Mouse (Mus musculus): ENCODE results near the gene Prl2c5. TPM values are rescaled to one million over a fixed set of nuclear protein-coding genes. Genes with fewer than 3 reads are reported as not detected.
"Not testable (repeated sequence)": the region's sequence is repeated elsewhere in the genome, so short reads cannot be mapped to it uniquely, and the experiment has no call there.

Gene Prl2c5
- not detected for total RNA-seq (2021)
- long read RNA-seq, experiment 1: 0 reads
- long read RNA-seq, experiment 2: 0 reads

DNA sequence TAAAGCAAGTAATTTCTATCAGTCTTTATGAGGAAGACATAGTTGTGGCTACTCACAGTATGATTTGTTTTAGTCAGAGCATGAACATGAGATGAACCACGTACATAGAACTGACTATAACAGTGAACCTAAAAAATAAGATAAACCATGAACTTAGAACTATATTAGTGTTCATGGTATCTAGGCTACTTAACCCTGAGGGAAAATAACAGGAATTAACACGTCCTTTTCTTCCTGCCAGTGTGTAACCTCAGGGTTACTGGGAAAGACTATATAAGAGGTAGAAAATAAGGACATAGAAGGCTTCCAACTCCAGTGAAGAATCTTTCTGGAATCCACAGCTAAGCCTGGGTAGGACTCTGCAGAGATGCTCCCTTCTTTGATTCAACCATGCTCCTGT, at the start of gene Prl2c5:
Gene Prl2c5, plus strand, starts transcription at position 301 of the 400 bp plus-strand sequence.
- not testable (repeated sequence) for DNase-seq (ENCODE audit: low spot score in 2 of 2)

DNA sequence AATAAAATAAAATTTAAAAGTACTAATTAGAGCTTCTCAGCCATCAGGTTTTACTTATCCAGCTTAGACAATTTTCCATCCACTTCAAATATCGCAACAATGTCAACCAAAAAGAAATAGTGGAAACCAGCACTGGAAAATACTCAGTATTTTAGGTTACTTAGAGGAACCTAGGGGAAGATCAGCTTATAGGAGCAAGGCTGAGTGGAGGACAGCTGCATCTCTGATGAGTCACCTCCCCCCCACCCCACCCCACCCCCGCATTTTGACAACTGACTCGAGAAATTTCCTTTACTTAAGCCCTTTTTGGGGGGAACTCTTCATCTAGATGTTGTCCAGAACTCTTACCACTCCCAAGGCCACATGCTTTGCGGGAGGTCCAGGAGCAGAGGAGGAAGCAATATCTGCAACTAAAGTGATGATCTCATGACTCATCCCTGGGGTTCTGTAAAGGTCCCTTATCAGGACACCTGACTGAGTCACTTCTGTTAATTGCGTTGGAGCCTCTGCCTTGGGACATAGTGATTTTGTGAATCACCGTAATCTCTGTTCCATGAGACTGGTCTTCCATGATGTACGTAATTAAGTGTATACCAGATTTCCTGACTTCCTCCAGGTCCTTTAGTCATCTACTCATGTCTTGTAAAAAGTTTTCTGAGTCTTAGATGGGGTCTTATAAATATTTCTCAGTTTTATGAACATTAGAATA, 19.6 kb upstream of the Prl2c5 start:
- not testable (repeated sequence) for DNase-seq (ENCODE audit: low spot score in 2 of 2)

DNA sequence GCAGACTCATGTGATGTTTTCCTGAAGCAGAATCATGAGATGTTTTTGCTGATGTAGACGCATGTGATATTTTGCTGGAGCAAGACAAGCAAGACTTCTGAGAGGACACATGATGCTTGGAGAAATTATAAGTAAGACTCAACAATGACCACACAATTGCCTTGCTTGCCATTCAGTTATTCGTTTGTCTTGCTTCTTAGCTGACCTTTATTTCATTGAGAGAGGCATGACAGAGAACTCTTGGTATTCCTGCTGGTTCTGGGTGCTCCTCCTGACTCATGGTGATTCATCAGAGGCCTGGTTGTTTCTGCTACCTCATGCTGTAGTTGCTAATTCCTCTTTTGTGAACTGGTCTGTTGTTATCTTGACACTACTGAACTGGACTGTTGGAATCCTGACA, 13.9 kb upstream of the Prl2c5 start:
- not testable (repeated sequence) for DNase-seq (ENCODE audit: low spot score in 2 of 2)

DNA sequence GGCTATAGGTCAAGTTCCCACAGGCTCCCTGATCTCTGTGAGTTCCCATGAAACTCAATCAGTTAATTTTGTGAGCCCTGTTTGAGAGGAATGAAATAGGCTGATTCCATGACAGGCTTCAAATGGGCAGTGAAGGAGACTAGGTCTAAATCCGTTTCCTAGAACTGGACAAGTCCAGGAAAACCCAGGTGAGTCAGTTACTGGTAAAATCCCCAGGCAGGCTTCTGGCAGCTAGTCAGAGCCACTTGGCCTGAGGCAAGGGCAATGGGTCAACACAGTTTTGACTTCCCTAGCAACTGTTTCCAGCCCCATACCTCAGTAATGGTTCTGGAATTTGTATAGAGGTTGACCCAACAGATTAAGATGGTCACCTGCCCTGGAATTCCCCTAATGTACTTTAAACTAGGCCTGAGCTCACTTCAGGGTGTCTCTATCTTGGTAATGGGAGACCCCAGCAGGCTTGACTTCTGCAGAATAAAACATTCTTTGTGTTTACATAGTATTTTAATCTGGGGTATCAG, 8.8 kb upstream of the Prl2c5 start:
- DNase-seq (ENCODE audit: low spot score in 2 of 2): not testable (repeated sequence)

DNA sequence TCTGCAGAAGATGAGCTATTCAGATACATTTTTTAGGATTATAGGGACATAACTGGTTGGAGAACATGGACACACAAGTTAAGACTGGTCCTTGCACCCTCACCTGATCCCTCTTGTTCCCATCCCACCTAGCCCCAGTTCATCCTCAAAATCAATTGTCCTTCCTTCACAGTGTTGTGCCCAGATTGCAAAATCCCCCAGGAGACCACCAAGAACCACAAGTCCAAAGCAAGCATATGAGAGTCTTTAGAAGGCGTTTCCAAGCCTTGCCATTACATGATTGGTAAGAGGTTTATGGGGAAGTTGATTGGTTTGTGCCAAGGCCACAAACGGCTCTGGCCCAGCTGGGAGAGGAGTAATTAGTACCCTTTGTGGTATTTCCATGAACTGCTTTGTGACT, 6.8 kb upstream of the Prl2c5 start:
- DNase-seq (ENCODE audit: low spot score in 2 of 2): not testable (repeated sequence)

DNA sequence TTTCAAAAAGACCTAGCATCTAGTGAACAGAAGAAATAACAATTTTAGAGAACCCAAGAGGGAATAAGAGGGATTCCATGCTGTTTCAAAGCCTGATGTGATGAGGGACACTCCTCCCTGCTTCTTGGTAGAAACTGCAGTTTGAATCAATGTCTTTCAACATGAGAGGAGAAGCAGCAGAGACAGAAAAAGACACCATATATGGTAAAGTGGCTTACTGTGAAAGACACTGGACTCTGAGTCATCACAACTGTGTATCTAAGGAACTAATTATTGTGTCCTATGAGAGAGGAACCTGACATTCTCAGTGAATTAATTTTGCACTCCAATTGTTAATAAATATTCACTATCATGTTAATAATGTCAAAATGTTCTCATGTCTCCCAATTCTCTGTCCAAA, 28.7 kb downstream of the Prl2c5 start:
- not testable (repeated sequence) for DNase-seq (ENCODE audit: low spot score in 2 of 2)

DNA sequence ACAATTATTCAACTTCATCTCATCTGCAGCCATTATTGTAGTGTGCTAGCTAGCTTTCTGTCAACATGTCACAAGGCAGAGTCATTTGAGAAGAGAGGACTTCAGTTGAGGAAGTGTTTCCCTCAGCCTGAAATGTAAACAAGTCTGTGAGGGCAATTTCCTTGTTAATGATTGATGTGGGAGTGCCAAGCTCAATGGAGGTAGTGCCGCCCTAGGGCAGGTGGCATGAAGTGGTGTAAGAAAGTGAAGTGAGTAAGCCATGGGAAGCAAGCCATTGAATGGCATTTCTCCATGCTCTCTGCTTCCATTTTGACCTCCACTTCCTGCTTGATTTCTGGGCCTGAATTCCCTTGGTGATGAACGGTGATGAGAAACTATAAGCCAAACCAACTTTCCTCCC, 33.8 kb downstream of the Prl2c5 start:
- DNase-seq (ENCODE audit: low spot score in 2 of 2): not testable (repeated sequence)

DNA sequence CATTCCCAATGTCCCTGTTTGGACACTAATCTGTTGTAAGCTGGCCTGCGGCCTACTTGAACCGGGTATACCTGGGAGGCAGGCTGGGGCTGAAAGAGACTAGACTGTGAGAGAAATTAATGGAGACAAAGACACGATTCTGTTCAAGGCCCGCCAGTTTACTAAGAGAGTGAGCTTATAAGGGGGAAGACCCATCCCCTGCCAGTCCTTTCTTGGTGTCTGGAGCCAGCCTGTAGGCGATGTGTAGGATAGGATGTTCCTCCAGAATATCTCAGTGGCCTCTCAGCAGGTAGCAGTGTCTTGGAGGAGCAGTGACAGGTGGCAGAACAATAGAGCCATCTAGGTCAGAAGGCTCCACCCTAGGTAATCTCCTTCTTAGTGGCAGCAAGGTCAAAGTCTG, 37.7 kb downstream of the Prl2c5 start:
- not testable (repeated sequence) for DNase-seq (ENCODE audit: low spot score in 2 of 2)

DNA sequence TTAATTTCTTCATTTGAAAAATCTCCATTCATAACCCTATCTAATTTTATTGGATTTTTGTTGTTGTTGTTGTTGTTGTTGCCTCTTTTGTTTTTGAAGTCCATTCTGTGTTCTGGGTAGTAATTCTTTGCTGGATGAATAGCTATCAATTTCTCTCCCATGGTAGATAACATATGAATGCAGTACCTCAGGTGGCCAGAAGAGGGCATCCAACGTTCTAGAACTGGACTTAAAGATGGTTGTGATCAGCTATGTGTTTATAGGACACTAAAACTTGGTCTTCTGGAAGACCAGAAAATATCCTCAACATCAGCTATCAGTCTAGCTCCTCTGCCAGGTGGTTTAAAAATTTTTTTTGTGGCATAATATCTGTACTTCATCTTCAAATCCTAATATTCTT, 54.9 kb downstream of the Prl2c5 start:
- DNase-seq (ENCODE audit: low spot score in 2 of 2): peak; percentile 29 to 47

Other genes starting within 250 kb of the Prl2c5 start
- not detected for gene Prl2c2, start 177.3 kb upstream of the Prl2c5 start, total RNA-seq (2021)
- gene Gpr137b, start 211.3 kb downstream of the Prl2c5 start, total RNA-seq (2021): 10 to 100 TPM; 22.8 to 23.7 TPM

All from layer of hippocampus, postnatal 14 days (tissue).